In genomic region chr3:107469059-107469458, GRCm38 (mm10) we compare ENCODE assay signal across 22 mouse cellular contexts. TPM values are rescaled to one million over a fixed set of nuclear protein-coding genes. Genes with fewer than 3 reads are reported as not detected.
"Had no signal": no experiment of that assay in that cellular context is flagged by ENCODE, and none has a peak within 500 bp of the region (broad histone marks: within the 10 kb centered on the region; RNA-seq: fewer than 3 reads in every experiment).

No protein-coding gene starts in this region.

- H3K36me3 ChIP-seq: limb, embryonic 10.5 days; liver, embryonic 15.5 days; midbrain, embryonic 10.5 days; neural tube, embryonic 12.5 days; stomach, embryonic 15.5 days had no signal

- DNase-seq: kidney, adult 9 months; kidney, postnatal 4 days; lung, embryonic 14.5 days; lung, postnatal 10 days; lung, postnatal 4 days; midbrain, embryonic 14.5 days; retina, postnatal 1 day; thymus, adult 18-20 months; thymus, postnatal 14 days had no signal

- H3K9ac ChIP-seq: liver, embryonic 15.5 days; lung, embryonic 14.5 days; neural tube, embryonic 12.5 days; stomach, embryonic 15.5 days had no signal

- H3K4me1 ChIP-seq: limb, embryonic 10.5 days; liver, embryonic 15.5 days; midbrain, embryonic 10.5 days; neural tube, embryonic 12.5 days; stomach, embryonic 15.5 days had no signal

- ATAC-seq: inflammation-experienced regulatory T-cells, adult 6 months; intestine, postnatal 0 days had no signal

- H3K27ac ChIP-seq: kidney, postnatal 0 days; limb, embryonic 10.5 days; liver, embryonic 15.5 days; midbrain, embryonic 10.5 days; neural tube, embryonic 12.5 days; stomach, embryonic 15.5 days had no signal

- H3K4me3 ChIP-seq: layer of hippocampus, adult 2 months; limb, embryonic 10.5 days; liver, embryonic 15.5 days; midbrain, embryonic 10.5 days; neural tube, embryonic 12.5 days; stomach, embryonic 15.5 days had no signal

- H3K9me3 ChIP-seq: limb, embryonic 10.5 days; liver, embryonic 15.5 days; midbrain, embryonic 10.5 days; neural tube, embryonic 12.5 days; stomach, embryonic 15.5 days had no signal

- H3K4me2 ChIP-seq: liver, embryonic 11.5 days; liver, embryonic 15.5 days; lung, embryonic 14.5 days; neural tube, embryonic 12.5 days; stomach, embryonic 15.5 days had no signal

RNA-seq across cellular contexts. Expression of gene Kcnc4, which starts 9.7 kb away (rescaled TPM):
- total RNA-seq: megakaryocyte, adult 5-6 weeks; monocyte, adult 5-6 weeks; neutrophil, adult 5-6 weeks had no signal
- polyA plus RNA-seq: inflammation-experienced regulatory T-cells, adult 6 months; limb, embryonic 10.5 days; liver, embryonic 15.5 days; midbrain, embryonic 10.5 days; stomach, embryonic 15.5 days had no signal

RNA-seq across cellular contexts. Expression of gene Slc6a17, which starts 48.8 kb away (rescaled TPM):
- total RNA-seq: megakaryocyte, adult 5-6 weeks; monocyte, adult 5-6 weeks had no signal
- polyA plus RNA-seq: inflammation-experienced regulatory T-cells, adult 6 months had no signal
